Mouse (Mus musculus): ENCODE results near the gene Crip3. TPM values are rescaled to one million over a fixed set of nuclear protein-coding genes. Genes with fewer than 3 reads are reported as not detected.

Crip3 gene
- polyA plus RNA-seq, 1 experiment from 2014 or later = 0.24 TPM

- TF ChIP-seq EP300 (optimal IDR thresholded peaks at IDR 0.05) (no peak), CTCF (IDR thresholded peaks at IDR 0.05; ENCODE audit: low read depth) (no peak)
These were observed 48.6 kb downstream of the Crip3 start for GRCm38 (mm10) chr17:46477286-46477685.

More at GRCm38 (mm10) chr17:46477286-46477685, 48.6 kb downstream of the Crip3 start:
- H3K4me1 ChIP-seq (replicated peaks; ENCODE audit: control insufficient read depth, insufficient read depth) = no peaks in the 10 kb centered on the region
- H3K4me2 ChIP-seq (replicated peaks; ENCODE audit: low read depth) = no peak overlapping the region
- no peak overlapping the region for H3K4me3 ChIP-seq (ENCODE audit: low read depth, low read length)
- no peaks in the 10 kb centered on the region for H3K36me3 ChIP-seq (ENCODE audit: control insufficient read depth, insufficient read depth, low read length)
- DNase-seq (ENCODE audit: low spot score) = no peak
- ATAC-seq (ENCODE audit: low FRiP score, low TSS enrichment) = no peak
- no peak overlapping the region for H3K27ac ChIP-seq (replicated peaks)
- 81% methylated on average over 15 of the region's 15 CpGs for WGBS
- no peaks in the 10 kb centered on the region for H3K9me3 ChIP-seq (ENCODE audit: control insufficient read depth, low read length)
- H3K27me3 ChIP-seq (ENCODE audit: control insufficient read depth, insufficient read depth, low read length) = no peaks in the 10 kb centered on the region
- H3K9ac ChIP-seq (ENCODE audit: low read length) = no peak overlapping the region

Other genes with a start within 250 kb of the Crip3 start
- 7.5 and 8.0 TPM in 2 replicates for gene Polh, start 226.3 kb upstream of the Crip3 start, polyA plus RNA-seq (2015; fragmentation: Nextera tagmentation; extraction: Ambion mirVana)
- gene Xpo5, start 226.1 kb upstream of the Crip3 start, polyA plus RNA-seq (2015; fragmentation: Nextera tagmentation; extraction: Ambion mirVana) = 11.5 and 12.2 TPM in 2 replicates
- 47.7 and 48.0 TPM in 2 replicates for gene Polr1c, start 180.9 kb upstream of the Crip3 start, polyA plus RNA-seq (2015; fragmentation: Nextera tagmentation; extraction: Ambion mirVana)
- gene Yipf3, start 180.8 kb upstream of the Crip3 start, polyA plus RNA-seq (2015; fragmentation: Nextera tagmentation; extraction: Ambion mirVana) = 119 and 125 TPM in 2 replicates
- 0.73 and 0.79 TPM in 2 replicates for gene Lrrc73, start 175.4 kb upstream of the Crip3 start, polyA plus RNA-seq (2015; fragmentation: Nextera tagmentation; extraction: Ambion mirVana)
- 13.5 and 17.7 TPM in 2 replicates for gene Tjap1, start 145.9 kb upstream of the Crip3 start, polyA plus RNA-seq (2015; fragmentation: Nextera tagmentation; extraction: Ambion mirVana)
- gene Dlk2, start 131.5 kb upstream of the Crip3 start, polyA plus RNA-seq (2015; fragmentation: Nextera tagmentation; extraction: Ambion mirVana) = 8.9 and 10.8 TPM in 2 replicates
- gene Abcc10, start 100.6 kb upstream of the Crip3 start, polyA plus RNA-seq (2015; fragmentation: Nextera tagmentation; extraction: Ambion mirVana) = 3.5 and 4.3 TPM in 2 replicates
- 2.9 and 3.5 TPM in 2 replicates for gene Zfp318, start 45.2 kb upstream of the Crip3 start, polyA plus RNA-seq (2015; fragmentation: Nextera tagmentation; extraction: Ambion mirVana)
- not detected in 2 replicates for gene Slc22a7, start 9.5 kb downstream of the Crip3 start, polyA plus RNA-seq (2015; fragmentation: Nextera tagmentation; extraction: Ambion mirVana)
- 0.13 and 0.15 TPM in 2 replicates for gene Ttbk1, start 58.7 kb downstream of the Crip3 start, polyA plus RNA-seq (2015; fragmentation: Nextera tagmentation; extraction: Ambion mirVana)
- gene Dnph1, start 67.8 kb downstream of the Crip3 start, polyA plus RNA-seq (2015; fragmentation: Nextera tagmentation; extraction: Ambion mirVana) = 23.8 and 24.7 TPM in 2 replicates
- gene Cul9, start 117.5 kb downstream of the Crip3 start, polyA plus RNA-seq (2015; fragmentation: Nextera tagmentation; extraction: Ambion mirVana) = 1.9 and 2.6 TPM in 2 replicates
- gene Srf, start 127.2 kb downstream of the Crip3 start, polyA plus RNA-seq (2015; fragmentation: Nextera tagmentation; extraction: Ambion mirVana) = 3.7 and 4.3 TPM in 2 replicates
- gene Ptk7, start 200.6 kb downstream of the Crip3 start, polyA plus RNA-seq (2015; fragmentation: Nextera tagmentation; extraction: Ambion mirVana) = 29.4 and 32.1 TPM in 2 replicates
- 34.5 and 34.8 TPM in 2 replicates for gene Klc4, start 217.1 kb downstream of the Crip3 start, polyA plus RNA-seq (2015; fragmentation: Nextera tagmentation; extraction: Ambion mirVana)
- gene Mrpl2, start 217.3 kb downstream of the Crip3 start, polyA plus RNA-seq (2015; fragmentation: Nextera tagmentation; extraction: Ambion mirVana) = 96.4 and 98.8 TPM in 2 replicates
- 12.9 and 14.0 TPM in 2 replicates for gene Cul7, start 221.4 kb downstream of the Crip3 start, polyA plus RNA-seq (2015; fragmentation: Nextera tagmentation; extraction: Ambion mirVana)
- gene Rrp36, start 245.4 kb downstream of the Crip3 start, polyA plus RNA-seq (2015; fragmentation: Nextera tagmentation; extraction: Ambion mirVana) = 37.2 and 38.1 TPM in 2 replicates
- 142 and 146 TPM in 2 replicates for gene Mea1, start 249.9 kb downstream of the Crip3 start, polyA plus RNA-seq (2015; fragmentation: Nextera tagmentation; extraction: Ambion mirVana)